Mouse (Mus musculus): ENCODE measurements around the gene Tac4. TPM values are rescaled to one million over a fixed set of nuclear protein-coding genes. Genes with fewer than 3 reads are reported as not detected.
A peak's percentile ranks its signal among the peaks of the same experiment; 100 is the strongest.

Tac4 gene
- polyA plus RNA-seq (2015; fragmentation: Nextera tagmentation; extraction: Ambion mirVana), result not detected in 2 replicates

GRCm38 (mm10) chr11:95261178-95261751 is at the start of gene Tac4:
Gene Tac4, plus strand, starts transcription at chr11:95261529.
- no peaks in the 10 kb centered on the region for H3K36me3 ChIP-seq (replicated peaks; ENCODE audit: insufficient read depth, low read length)
- H3K4me2 ChIP-seq (ENCODE audit: low read depth, low read length), result no peak within 1 kb of the TSS
- 25% methylated on average over 5 of the region's 5 CpGs for WGBS (ENCODE audit: insufficient replicate concordance)
- no peak within 1 kb of the TSS for H3K4me3 ChIP-seq (ENCODE audit: low read depth, low read length)
- ATAC-seq, result no peak
- TF ChIP-seq EP300 (IDR thresholded peaks at IDR 0.05; ENCODE audit: low read depth) (no peak), CTCF (IDR thresholded peaks at IDR 0.05; ENCODE audit: low read depth) (no peak)
- no peak within 1 kb of the TSS for H3K9ac ChIP-seq (replicated peaks)
- H3K27me3 ChIP-seq (ENCODE audit: insufficient read depth, low read length), result no peaks in the 10 kb centered on the region
- peak; percentile 18 for DNase-seq
- no peaks in the 10 kb centered on the region for H3K9me3 ChIP-seq (ENCODE audit: low read length)
- H3K4me1 ChIP-seq (ENCODE audit: insufficient read depth), result peaks cover 24% of the 10 kb centered on the region
- H3K27ac ChIP-seq (ENCODE audit: low read depth), result no peak within 1 kb of the TSS

DNA sequence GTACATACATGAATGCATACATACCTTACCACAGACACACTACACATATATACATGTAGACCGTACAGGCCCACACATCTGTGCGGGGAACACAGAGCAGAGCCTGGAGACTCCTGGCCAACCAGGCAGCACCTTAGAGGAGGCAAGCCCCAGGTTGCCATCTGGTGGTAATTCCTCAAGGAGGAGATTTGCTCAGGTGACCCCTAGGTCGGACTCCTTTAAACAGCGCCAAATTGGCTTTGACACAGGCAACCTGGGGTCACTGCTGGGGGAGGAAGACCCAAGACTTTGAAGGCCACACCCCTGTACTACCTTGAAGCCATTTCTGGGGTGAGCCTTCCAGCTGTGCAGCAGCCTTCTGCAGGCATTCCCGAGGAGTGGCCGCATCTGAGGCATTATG is 47.7 kb upstream of the Tac4 start:
- no peak for TF ChIP-seq CTCF (IDR thresholded peaks at IDR 0.05; ENCODE audit: low read depth)
- no peak for TF ChIP-seq EP300 (IDR thresholded peaks at IDR 0.05; ENCODE audit: low read depth)

DNA sequence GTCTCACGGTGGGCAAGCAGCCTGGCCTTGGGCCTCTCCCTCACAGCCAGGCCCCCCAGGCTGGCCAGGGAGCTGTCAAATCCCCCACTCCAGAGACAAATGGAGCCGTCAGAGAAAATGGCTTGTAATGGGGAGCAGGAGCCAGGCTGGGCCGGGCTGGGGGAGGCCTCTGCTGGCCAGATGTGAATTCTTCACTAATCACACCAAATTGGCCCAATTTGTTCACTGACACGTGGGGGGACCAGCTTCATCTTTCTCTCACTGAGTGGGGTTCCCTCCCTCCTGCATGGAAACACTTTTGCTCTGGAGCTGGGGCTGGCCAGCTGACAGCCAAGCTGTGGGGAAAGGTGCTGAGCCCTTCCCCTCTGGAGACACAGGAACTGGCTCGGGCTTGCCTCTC is 47.0 kb upstream of the Tac4 start:
- Histone ChIP-seq H3K36me3 (replicated peaks; ENCODE audit: insufficient read depth, low read length) (no peaks in the 10 kb centered on the region), H3K4me3 (ENCODE audit: low read depth, low read length) (no peak overlapping the region), H3K4me2 (ENCODE audit: low read depth, low read length) (no peak overlapping the region), H3K9ac (replicated peaks) (no peak overlapping the region), H3K4me1 (ENCODE audit: insufficient read depth) (peaks cover 4% of the 10 kb centered on the region; the same call in 1 of the 2 replicates), H3K9me3 (ENCODE audit: low read length) (no peaks in the 10 kb centered on the region), H3K27me3 (ENCODE audit: insufficient read depth, low read length) (peaks cover 9% of the 10 kb centered on the region; the same call in 1 of the 2 replicates), H3K27ac (ENCODE audit: low read depth) (no peak overlapping the region)
- ATAC-seq, result no peak
- WGBS (ENCODE audit: insufficient replicate concordance), result 33% methylated on average over 5 of the region's 5 CpGs
- DNase-seq, result no peak
- TF ChIP-seq EP300 (IDR thresholded peaks at IDR 0.05; ENCODE audit: low read depth), result no peak
- TF ChIP-seq CTCF (IDR thresholded peaks at IDR 0.05; ENCODE audit: low read depth), result no peak

More for the DNA sequence above, 47.7 kb upstream of the Tac4 start:
- Histone ChIP-seq H3K9ac (replicated peaks) (no peak overlapping the region), H3K27me3 (ENCODE audit: insufficient read depth, low read length) (peaks cover 9% of the 10 kb centered on the region; the same call in 1 of the 2 replicates), H3K4me1 (ENCODE audit: insufficient read depth) (peaks cover 4% of the 10 kb centered on the region; the same call in 1 of the 2 replicates), H3K4me3 (ENCODE audit: low read depth, low read length) (no peak overlapping the region), H3K36me3 (replicated peaks; ENCODE audit: insufficient read depth, low read length) (no peaks in the 10 kb centered on the region), H3K9me3 (ENCODE audit: low read length) (no peaks in the 10 kb centered on the region), H3K4me2 (ENCODE audit: low read depth, low read length) (no peak overlapping the region), H3K27ac (ENCODE audit: low read depth) (no peak overlapping the region)
- no peak for DNase-seq
- ATAC-seq, result no peak
- 59% methylated on average over 6 of the region's 6 CpGs for WGBS (ENCODE audit: insufficient replicate concordance)

- Histone ChIP-seq H3K36me3 (replicated peaks; ENCODE audit: insufficient read depth, low read length) (no peaks in the 10 kb centered on the region), H3K9ac (replicated peaks) (no peak overlapping the region), H3K27me3 (ENCODE audit: insufficient read depth, low read length) (peaks cover 11% of the 10 kb centered on the region; the same call in 1 of the 2 replicates), H3K4me2 (ENCODE audit: low read depth, low read length) (no peak overlapping the region), H3K4me1 (ENCODE audit: insufficient read depth) (peaks cover 3% of the 10 kb centered on the region; the same call in 1 of the 2 replicates), H3K27ac (ENCODE audit: low read depth) (no peak overlapping the region), H3K4me3 (ENCODE audit: low read depth, low read length) (no peak overlapping the region), H3K9me3 (ENCODE audit: low read length) (no peaks in the 10 kb centered on the region)
- DNase-seq (no peak), ATAC-seq (no peak)
- TF ChIP-seq EP300 (IDR thresholded peaks at IDR 0.05; ENCODE audit: low read depth) (no peak), CTCF (IDR thresholded peaks at IDR 0.05; ENCODE audit: low read depth) (peak; percentile 40; the same call in 1 of the 2 replicates)
- WGBS (ENCODE audit: insufficient replicate concordance), result 57% methylated on average over 3 of the region's 3 CpGs
These were observed 45.1 kb upstream of the Tac4 start for GRCm38 (mm10) chr11:95216193-95216592.

GRCm38 (mm10) chr11:95219111-95219510 is 42.2 kb upstream of the Tac4 start:
- TF ChIP-seq EP300 (IDR thresholded peaks at IDR 0.05; ENCODE audit: low read depth) (no peak), CTCF (IDR thresholded peaks at IDR 0.05; ENCODE audit: low read depth) (no peak)
- ATAC-seq (no peak), DNase-seq (no peak)
- Histone ChIP-seq H3K27me3 (ENCODE audit: insufficient read depth, low read length) (peaks cover 36% of the 10 kb centered on the region), H3K9me3 (ENCODE audit: low read length) (no peaks in the 10 kb centered on the region), H3K4me1 (ENCODE audit: insufficient read depth) (peaks cover 8% of the 10 kb centered on the region), H3K4me3 (ENCODE audit: low read depth, low read length) (no peak overlapping the region), H3K4me2 (ENCODE audit: low read depth, low read length) (no peak overlapping the region), H3K36me3 (replicated peaks; ENCODE audit: insufficient read depth, low read length) (no peaks in the 10 kb centered on the region), H3K27ac (ENCODE audit: low read depth) (no peak overlapping the region), H3K9ac (replicated peaks) (no peak overlapping the region)
- 72% methylated on average over 8 of the region's 8 CpGs for WGBS (ENCODE audit: insufficient replicate concordance)

GRCm38 (mm10) chr11:95223473-95223872 is 37.9 kb upstream of the Tac4 start:
- H3K4me2 ChIP-seq (ENCODE audit: low read depth, low read length), result peak overlapping the region; percentile 38; the same call in 1 of the 2 replicates
- no peaks in the 10 kb centered on the region for H3K9me3 ChIP-seq (ENCODE audit: low read length)
- no peak overlapping the region; the same call in 1 of the 2 replicates for H3K9ac ChIP-seq (replicated peaks)
- no peak overlapping the region for H3K27ac ChIP-seq (ENCODE audit: low read depth)
- DNase-seq (peak; percentile 50), ATAC-seq (no peak)
- TF ChIP-seq EP300 (IDR thresholded peaks at IDR 0.05; ENCODE audit: low read depth) (no peak), CTCF (IDR thresholded peaks at IDR 0.05; ENCODE audit: low read depth) (no peak)
- peaks cover 40% of the 10 kb centered on the region for H3K27me3 ChIP-seq (ENCODE audit: insufficient read depth, low read length)
- no peaks in the 10 kb centered on the region for H3K36me3 ChIP-seq (replicated peaks; ENCODE audit: insufficient read depth, low read length)
- peaks cover 8% of the 10 kb centered on the region for H3K4me1 ChIP-seq (ENCODE audit: insufficient read depth)
- WGBS (ENCODE audit: insufficient replicate concordance), result 2% methylated on average over 30 of the region's 31 CpGs
- H3K4me3 ChIP-seq (ENCODE audit: low read depth, low read length), result peak overlapping the region; percentile 3; the same call in 1 of the 2 replicates

Measured in liver, postnatal 0 days (tissue).